Mouse (Mus musculus): ENCODE measurements around the gene Fuca1.
"Not testable (repeated sequence)": the region's sequence is repeated elsewhere in the genome, so short reads cannot be mapped to it uniquely, and the experiment has no call there.

Fuca1 gene

GRCm38 (mm10) chr4:135924418-135924817 lies 3.9 kb downstream of the Fuca1 start:
- in situ Hi-C loops (cut with MboI, MseI) = no loop called here

GRCm38 (mm10) chr4:135925341-135925740 lies 4.8 kb downstream of the Fuca1 start:
- in situ Hi-C loops (cut with MboI, MseI) = loop anchor here (5.0 kb wide), 1 partner anchor 38 kb away; no protein-coding TSS in a partner anchor

DNA sequence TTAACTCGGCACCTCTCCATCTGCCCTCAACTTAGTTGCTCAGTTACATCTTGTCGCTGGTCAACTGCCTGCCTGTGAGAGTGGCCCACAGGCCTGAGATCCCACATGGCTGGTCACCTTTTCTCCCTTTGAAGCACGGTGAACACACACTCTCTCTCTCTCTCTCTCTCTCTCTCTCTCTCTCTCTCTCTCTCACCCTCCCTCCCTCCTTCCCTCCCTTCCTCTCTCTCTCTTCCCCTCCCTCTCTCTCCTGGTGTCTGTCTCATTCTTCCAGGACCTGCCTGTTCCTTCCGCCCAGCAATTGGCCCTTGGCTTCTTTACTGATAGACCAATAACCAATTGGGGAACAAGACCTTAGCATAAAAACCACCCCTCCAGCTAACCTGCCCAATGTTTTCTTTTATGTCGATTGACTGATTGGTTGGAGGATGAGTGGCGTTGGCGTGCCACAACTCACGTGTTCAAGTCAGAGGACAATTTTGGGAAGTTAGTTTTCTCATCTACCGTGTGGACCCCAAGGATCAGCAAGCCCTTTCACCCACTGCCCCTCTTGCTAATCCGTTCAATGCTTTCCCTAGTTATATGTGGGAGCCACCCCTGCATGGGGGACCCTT lies 5.8 kb downstream of the Fuca1 start:
- in situ Hi-C loops (cut with MboI, MseI) = loop anchor here (5.0 kb wide), 1 partner anchor 39 kb away; no protein-coding TSS in a partner anchor

DNA sequence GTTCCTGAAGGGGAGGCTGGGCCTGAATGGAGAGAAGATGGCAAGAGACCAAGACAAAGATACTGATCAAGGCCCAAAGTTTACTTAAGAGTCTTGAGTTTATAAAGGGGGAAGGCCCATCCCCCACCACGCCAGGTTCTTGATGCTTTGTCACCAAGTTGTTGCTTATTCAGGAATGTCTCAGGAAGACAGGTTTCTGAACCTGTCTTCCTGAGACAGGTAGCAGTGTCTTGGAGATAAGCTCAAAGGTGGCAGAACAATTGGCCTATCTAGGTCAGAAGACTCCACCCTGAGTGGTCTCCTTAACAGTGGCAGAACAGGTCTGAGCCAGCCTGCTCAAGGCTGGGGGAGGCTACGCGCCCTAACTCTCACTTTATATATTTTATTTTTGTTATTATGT lies 6.3 kb downstream of the Fuca1 start:
- in situ Hi-C loops (cut with MboI, MseI) = loop anchor here (5.0 kb wide), 1 partner anchor 40 kb away; no protein-coding TSS in a partner anchor

- in situ Hi-C loops (cut with MboI, MseI) = loop anchor here (5.0 kb wide), 1 partner anchor 41 kb away; no protein-coding TSS in a partner anchor
Measured at GRCm38 (mm10) chr4:135928376-135928775, 7.8 kb downstream of the Fuca1 start.

DNA sequence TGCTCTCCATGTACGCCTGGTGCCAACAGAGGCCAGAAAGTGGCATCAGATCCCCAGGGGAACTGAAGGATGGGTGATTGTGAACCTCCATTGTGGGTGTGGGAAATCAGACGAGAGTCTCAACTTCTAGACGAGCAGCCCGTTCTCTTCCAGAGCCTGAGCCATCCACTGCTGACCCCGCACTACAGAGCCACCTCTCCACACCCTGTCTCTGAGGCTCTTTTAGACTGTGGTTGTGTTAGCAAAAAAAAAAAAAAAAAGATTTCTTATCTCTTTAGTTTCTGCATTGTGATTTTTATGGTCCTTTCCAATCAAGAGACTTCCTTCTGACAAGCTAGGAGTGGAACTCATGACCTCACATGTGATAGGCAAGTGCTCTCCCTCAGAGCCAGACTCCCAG lies 8.9 kb downstream of the Fuca1 start:
- in situ Hi-C loops (cut with MboI, MseI) = loop anchor here (5.0 kb wide), 1 partner anchor 42 kb away; no protein-coding TSS in a partner anchor

DNA sequence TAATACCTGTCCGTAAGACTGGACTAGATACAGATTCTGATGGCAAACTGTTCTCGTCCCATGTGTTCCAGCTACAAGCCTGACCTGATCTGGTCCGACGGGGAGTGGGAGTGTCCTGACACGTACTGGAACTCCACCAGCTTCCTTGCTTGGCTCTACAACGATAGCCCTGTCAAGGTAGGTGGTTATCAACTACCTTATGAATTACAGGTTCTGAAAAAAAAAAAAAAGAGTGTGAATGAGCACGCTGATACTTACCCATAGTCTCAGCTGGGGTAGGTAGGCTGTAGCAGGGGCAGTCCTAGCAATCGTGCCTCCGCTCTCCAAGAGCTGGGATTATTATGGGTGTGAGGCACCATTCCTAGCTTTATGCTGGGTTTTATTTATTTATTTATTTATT lies 9.3 kb downstream of the Fuca1 start:
- in situ Hi-C loops (cut with MboI, MseI) = loop anchor here (5.0 kb wide), 1 partner anchor 43 kb away; no protein-coding TSS in a partner anchor

DNA sequence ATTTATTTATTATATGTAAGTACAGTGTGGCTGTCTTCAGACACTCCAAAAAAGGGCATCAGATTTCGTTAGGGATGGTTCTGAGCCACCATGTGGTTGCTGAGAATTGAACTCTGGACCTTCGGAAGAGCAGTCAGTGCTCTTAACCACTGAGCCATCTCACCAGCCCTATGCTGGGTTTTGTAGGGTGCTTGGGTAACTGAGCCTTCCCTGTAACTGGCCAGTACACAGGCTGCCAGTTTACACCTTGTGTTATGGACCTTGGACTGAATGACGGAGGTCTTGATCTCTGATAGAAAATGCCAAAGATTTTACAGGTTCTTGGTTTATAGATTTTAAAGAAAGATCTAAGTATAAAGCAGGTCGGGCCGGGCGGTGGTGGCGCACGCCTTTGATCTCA lies 9.7 kb downstream of the Fuca1 start:
- in situ Hi-C loops (cut with MboI, MseI) = no loop called here

DNA sequence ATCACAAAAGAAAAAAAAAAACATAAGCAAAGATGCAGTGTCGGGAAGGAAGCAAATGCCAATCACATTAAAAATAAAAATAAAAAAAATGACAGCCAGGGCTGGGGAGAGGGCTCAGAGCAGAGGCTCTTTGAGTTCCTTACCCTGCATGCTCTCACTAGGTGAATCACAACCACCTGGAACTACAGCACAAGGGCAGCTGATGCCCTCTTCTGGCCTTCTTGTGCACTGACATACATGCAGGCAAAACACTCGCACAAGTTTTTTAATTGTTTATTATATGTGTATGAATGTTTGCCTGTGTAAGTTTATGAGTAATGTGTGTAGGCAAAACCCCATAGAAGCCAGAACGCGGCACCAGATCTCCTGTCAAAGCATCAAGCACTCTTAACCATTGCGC lies 11.3 kb downstream of the Fuca1 start:
- in situ Hi-C loops (cut with MboI, MseI) = no loop called here

GRCm38 (mm10) chr4:135934708-135935500 lies 14.4 kb downstream of the Fuca1 start:
- in situ Hi-C loops (cut with MboI, MseI) = loop anchor here (5.0 kb wide), 1 partner anchor 133 kb away; no protein-coding TSS in a partner anchor

DNA sequence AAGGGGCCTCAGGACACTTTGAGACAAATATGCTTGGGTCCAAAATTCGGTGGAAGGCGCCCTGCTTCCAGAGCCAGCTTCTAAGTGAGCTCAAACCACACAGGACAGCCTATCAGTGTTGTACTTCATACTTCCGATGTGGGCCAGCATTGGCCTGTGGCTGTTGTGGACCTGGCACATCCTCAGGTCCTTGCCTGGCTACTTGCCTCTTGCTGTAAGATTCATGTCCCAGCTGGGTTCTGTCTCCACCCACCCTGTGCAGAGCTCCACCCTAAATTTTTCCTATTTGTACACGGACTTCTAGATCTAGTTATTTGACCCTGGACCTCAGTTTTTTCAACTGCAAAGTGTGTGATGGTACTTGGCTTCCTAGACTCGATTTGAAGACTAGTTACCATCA lies 15.0 kb downstream of the Fuca1 start:
- in situ Hi-C loops (cut with MboI, MseI) = loop anchor here (5.0 kb wide), 1 partner anchor 133 kb away; no protein-coding TSS in a partner anchor

GRCm38 (mm10) chr4:135938858-135939257 lies 18.3 kb downstream of the Fuca1 start:
- in situ Hi-C loops (cut with MboI, MseI) = loop anchor here (5.0 kb wide), 1 partner anchor 137 kb away; no protein-coding TSS in a partner anchor

DNA sequence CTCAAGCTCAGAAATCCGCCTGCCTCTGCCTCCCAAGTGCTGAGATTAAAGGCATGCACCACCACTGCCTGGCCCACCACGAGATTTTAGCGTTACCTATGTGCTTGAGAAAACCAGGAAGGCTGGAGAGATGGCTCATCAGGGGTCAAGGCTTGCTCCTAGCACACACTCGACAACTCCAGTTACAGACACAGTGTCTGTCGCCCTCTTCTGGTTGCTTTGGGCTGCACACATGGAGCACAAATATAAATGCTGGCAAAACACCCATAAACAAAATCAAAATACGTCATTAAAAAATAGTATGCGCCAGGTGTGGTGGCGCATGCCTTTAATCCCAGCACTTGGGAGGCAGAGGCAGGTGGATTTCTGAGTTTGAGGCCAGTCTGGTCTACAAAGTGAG lies 20.5 kb downstream of the Fuca1 start:
- in situ Hi-C loops (cut with MboI, MseI) = not testable (repeated sequence)

DNA sequence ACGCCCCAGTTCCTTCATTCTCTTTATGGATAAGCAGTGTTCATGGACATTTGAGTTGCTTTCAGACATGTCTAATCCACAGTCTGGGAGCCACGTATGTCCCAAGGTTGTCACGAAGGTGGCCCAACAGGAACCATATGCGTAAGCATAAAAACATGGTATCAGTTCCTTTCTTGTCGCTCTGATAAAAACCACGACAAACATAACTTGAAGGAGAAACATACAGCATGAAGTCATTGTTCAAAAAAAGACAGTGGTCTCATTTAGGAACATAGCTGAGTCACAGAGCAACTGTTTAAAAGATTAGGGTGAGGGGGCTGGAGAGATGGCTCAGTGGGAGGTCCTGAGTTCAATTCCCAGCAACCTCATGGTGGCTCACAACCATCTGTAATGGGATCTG lies 21.7 kb downstream of the Fuca1 start:
- in situ Hi-C loops (cut with MboI, MseI) = no loop called here

GRCm38 (mm10) chr4:135943389-135943788 lies 22.9 kb downstream of the Fuca1 start:
- in situ Hi-C loops (cut with MboI, MseI) = no loop called here

- in situ Hi-C loops (cut with MboI, MseI) = no loop called here
Measured at GRCm38 (mm10) chr4:135945706-135946105, 25.2 kb downstream of the Fuca1 start.

- in situ Hi-C loops (cut with MboI, MseI) = no loop called here
Measured at GRCm38 (mm10) chr4:135946278-135946658, 25.7 kb downstream of the Fuca1 start, which contains the start of gene Hmgcl. Gene Hmgcl (plus strand): TSS chr4:135946448.

DNA sequence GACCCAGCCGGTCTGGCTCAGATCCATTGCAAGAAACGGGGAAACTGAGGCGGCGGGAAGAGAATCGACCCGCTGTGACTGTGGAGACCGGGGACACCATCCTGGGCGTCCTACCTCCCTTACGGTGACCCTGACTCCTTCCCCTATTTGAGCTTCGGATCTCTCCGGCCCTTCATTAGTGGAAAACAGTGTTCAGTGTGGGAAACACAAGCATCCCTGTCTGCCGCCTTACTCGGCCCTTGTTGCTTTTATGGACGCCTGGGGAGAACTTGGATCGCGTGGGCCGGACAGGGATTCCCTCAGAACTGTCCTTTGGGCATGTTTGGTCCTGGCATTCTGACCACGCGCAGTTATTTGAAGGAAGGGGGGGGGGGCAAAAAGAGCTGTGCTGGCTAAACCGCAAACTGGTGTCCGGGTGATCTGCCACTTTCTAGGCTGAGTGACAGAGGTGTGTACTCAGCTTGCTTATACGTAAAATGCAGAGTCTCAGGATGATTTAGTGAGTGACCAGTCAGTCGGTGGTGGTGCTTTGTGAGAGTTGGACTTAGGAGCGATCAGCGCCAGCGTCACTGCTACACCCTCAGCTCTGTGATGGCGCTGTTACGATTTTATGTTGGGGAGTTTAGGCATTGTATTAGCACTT lies 26.2 kb downstream of the Fuca1 start:
- in situ Hi-C loops (cut with MboI, MseI) = no loop called here

- in situ Hi-C loops (cut with MboI, MseI) = no loop called here
Measured at GRCm38 (mm10) chr4:135948142-135948541, 27.6 kb downstream of the Fuca1 start.

- in situ Hi-C loops (cut with MboI, MseI) = no loop called here
Measured at GRCm38 (mm10) chr4:135949475-135949874, 28.9 kb downstream of the Fuca1 start.

DNA sequence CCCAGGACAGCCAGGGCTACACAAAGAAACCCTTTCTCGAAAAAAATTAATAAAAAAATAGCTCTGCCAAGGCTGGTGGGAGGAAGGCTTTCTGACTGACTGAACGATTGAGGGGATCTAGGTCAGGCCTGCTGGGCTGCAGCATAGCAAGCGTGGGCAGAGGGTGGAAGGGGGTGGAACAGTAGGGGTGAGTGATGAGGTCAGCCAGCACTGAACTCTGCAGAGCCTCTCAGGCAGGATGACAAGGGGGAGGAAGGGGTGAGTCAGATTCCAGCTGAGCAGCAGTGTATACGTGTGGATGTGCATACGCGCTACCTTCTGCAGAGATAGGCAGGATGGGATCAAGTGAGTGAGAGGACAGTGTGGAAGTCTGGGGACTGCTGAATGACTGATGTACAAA lies 29.4 kb downstream of the Fuca1 start:
- in situ Hi-C loops (cut with MboI, MseI) = no loop called here

DNA sequence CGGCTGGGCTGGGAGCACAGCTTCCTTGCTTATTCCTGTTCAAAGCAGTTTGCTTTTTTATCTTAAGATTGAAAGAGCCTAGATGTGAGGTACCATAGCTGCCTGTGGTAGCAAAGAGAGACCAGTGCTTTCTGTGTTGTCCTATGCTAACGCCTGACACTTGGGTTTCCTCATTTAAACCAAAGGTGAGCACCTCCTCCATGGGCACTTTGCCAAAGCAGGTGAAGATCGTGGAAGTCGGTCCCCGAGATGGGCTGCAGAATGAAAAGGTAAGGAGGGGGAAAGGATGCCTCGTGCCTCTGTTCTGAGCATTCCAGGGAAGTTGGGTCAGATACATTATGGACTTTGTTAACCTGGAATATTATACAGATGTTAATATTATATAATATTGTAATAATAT lies 29.8 kb downstream of the Fuca1 start:
- in situ Hi-C loops (cut with MboI, MseI) = no loop called here
